Mouse (Mus musculus): Measurements from ENCODE around the gene Slco4a1. TPM values are rescaled to one million over a fixed set of nuclear protein-coding genes. Genes with fewer than 3 reads are reported as not detected.

Slco4a1 gene
- polyA plus RNA-seq, 1 experiment from 2014 or later = 0.59 TPM

GRCm38 (mm10) chr2:180457680-180458079 is 1.6 kb downstream of the Slco4a1 start:
- Histone ChIP-seq H3K4me3 (no peak overlapping the region), H3K9me3 (no peaks in the 10 kb centered on the region), H3K27ac (no peak overlapping the region), H3K27me3 (ENCODE audit: insufficient read depth, poor library complexity, severe bottlenecking) (peaks cover 57% of the 10 kb centered on the region), H3K36me3 (no peaks in the 10 kb centered on the region), H3K4me1 (peaks cover 31% of the 10 kb centered on the region)
- DNase-seq (ENCODE audit: low spot score) = no peak
- WGBS = 53% methylated on average over 2 of the region's 2 CpGs

GRCm38 (mm10) chr2:180459437-180459836 is 3.4 kb downstream of the Slco4a1 start:
- Histone ChIP-seq H3K27ac (no peak overlapping the region), H3K36me3 (no peaks in the 10 kb centered on the region), H3K27me3 (ENCODE audit: insufficient read depth, poor library complexity, severe bottlenecking) (peaks cover 67% of the 10 kb centered on the region), H3K9me3 (no peaks in the 10 kb centered on the region), H3K4me1 (peaks cover 24% of the 10 kb centered on the region), H3K4me3 (no peak overlapping the region)
- DNase-seq (ENCODE audit: low spot score) = no peak
- WGBS = 75% methylated on average over 4 of the region's 4 CpGs

- Histone ChIP-seq H3K27me3 (ENCODE audit: insufficient read depth, poor library complexity, severe bottlenecking) (peaks cover 63% of the 10 kb centered on the region), H3K4me1 (peaks cover 15% of the 10 kb centered on the region), H3K27ac (no peak overlapping the region), H3K9me3 (no peaks in the 10 kb centered on the region), H3K36me3 (no peaks in the 10 kb centered on the region), H3K4me3 (no peak overlapping the region)
- no peak for DNase-seq (ENCODE audit: low spot score)
- 63% methylated on average over 8 of the region's 8 CpGs for WGBS
Measured at GRCm38 (mm10) chr2:180460801-180461200, 4.8 kb downstream of the Slco4a1 start.

GRCm38 (mm10) chr2:180462593-180462992 is 6.5 kb downstream of the Slco4a1 start:
- peaks cover 55% of the 10 kb centered on the region for H3K27me3 ChIP-seq (ENCODE audit: insufficient read depth, poor library complexity, severe bottlenecking)
- no peak overlapping the region for H3K4me3 ChIP-seq
- WGBS = 77% methylated on average over 8 of the region's 8 CpGs
- H3K36me3 ChIP-seq = no peaks in the 10 kb centered on the region
- DNase-seq (ENCODE audit: low spot score) = no peak
- no peak overlapping the region for H3K27ac ChIP-seq
- no peaks in the 10 kb centered on the region for H3K9me3 ChIP-seq
- peaks cover 3% of the 10 kb centered on the region; the same call in 1 of the 2 replicates for H3K4me1 ChIP-seq

- Histone ChIP-seq H3K27ac (no peak overlapping the region), H3K4me1 (peaks cover 14% of the 10 kb centered on the region), H3K4me3 (no peak overlapping the region), H3K27me3 (ENCODE audit: insufficient read depth, poor library complexity, severe bottlenecking) (peaks cover 39% of the 10 kb centered on the region), H3K36me3 (no peaks in the 10 kb centered on the region), H3K9me3 (no peaks in the 10 kb centered on the region)
- 66% methylated on average over 7 of the region's 7 CpGs for WGBS
- no peak for DNase-seq (ENCODE audit: low spot score)
Measured at GRCm38 (mm10) chr2:180466505-180466904, 10.5 kb downstream of the Slco4a1 start.

- Histone ChIP-seq H3K4me1 (peaks cover 23% of the 10 kb centered on the region), H3K9me3 (no peaks in the 10 kb centered on the region), H3K27ac (no peak overlapping the region), H3K27me3 (ENCODE audit: insufficient read depth, poor library complexity, severe bottlenecking) (peaks cover 36% of the 10 kb centered on the region), H3K36me3 (no peaks in the 10 kb centered on the region), H3K4me3 (no peak overlapping the region)
- DNase-seq (ENCODE audit: low spot score) = no peak
- WGBS = 86% methylated on average over 8 of the region's 8 CpGs
Measured at GRCm38 (mm10) chr2:180468871-180469270, 12.8 kb downstream of the Slco4a1 start.

GRCm38 (mm10) chr2:180469768-180470167 is 13.7 kb downstream of the Slco4a1 start:
- Histone ChIP-seq H3K4me1 (peaks cover 21% of the 10 kb centered on the region), H3K27ac (no peak overlapping the region), H3K36me3 (no peaks in the 10 kb centered on the region), H3K4me3 (no peak overlapping the region), H3K9me3 (no peaks in the 10 kb centered on the region), H3K27me3 (ENCODE audit: insufficient read depth, poor library complexity, severe bottlenecking) (peaks cover 33% of the 10 kb centered on the region)
- DNase-seq (ENCODE audit: low spot score) = no peak
- 47% methylated on average over 9 of the region's 9 CpGs for WGBS

- 5% methylated on average over 21 of the region's 21 CpGs for WGBS
Measured at GRCm38 (mm10) chr2:180472306-180473079, 16.4 kb downstream of the Slco4a1 start.

GRCm38 (mm10) chr2:180473080-180473440 is 17.0 kb downstream of the Slco4a1 start:
- no peak overlapping the region for H3K27ac ChIP-seq
- peaks cover 28% of the 10 kb centered on the region for H3K27me3 ChIP-seq (ENCODE audit: insufficient read depth, poor library complexity, severe bottlenecking)
- H3K4me3 ChIP-seq = no peak overlapping the region
- peaks cover 21% of the 10 kb centered on the region for H3K4me1 ChIP-seq
- H3K36me3 ChIP-seq = no peaks in the 10 kb centered on the region
- 35% methylated on average over 7 of the region's 7 CpGs for WGBS
- H3K9me3 ChIP-seq = no peaks in the 10 kb centered on the region
- no peak for DNase-seq (ENCODE audit: low spot score)

More at GRCm38 (mm10) chr2:180472306-180473079, 16.4 kb downstream of the Slco4a1 start:
- no peak for DNase-seq (ENCODE audit: low spot score)
- H3K36me3 ChIP-seq = no peaks in the 10 kb centered on the region
- H3K27ac ChIP-seq = 0 out of 2 replicates have a peak overlapping the region, but pooled peaks have one; percentile 6
- peaks cover 32% of the 10 kb centered on the region for H3K27me3 ChIP-seq (ENCODE audit: insufficient read depth, poor library complexity, severe bottlenecking)
- H3K4me1 ChIP-seq = peaks cover 21% of the 10 kb centered on the region
- no peaks in the 10 kb centered on the region for H3K9me3 ChIP-seq
- peak overlapping the region; percentile 34 for H3K4me3 ChIP-seq

- peaks cover 16% of the 10 kb centered on the region for H3K4me1 ChIP-seq
- peaks cover 36% of the 10 kb centered on the region for H3K27me3 ChIP-seq (ENCODE audit: insufficient read depth, poor library complexity, severe bottlenecking)
- H3K36me3 ChIP-seq = no peaks in the 10 kb centered on the region
- no peaks in the 10 kb centered on the region for H3K9me3 ChIP-seq
- no peak overlapping the region for H3K27ac ChIP-seq
- no peak for DNase-seq (ENCODE audit: low spot score)
- 95% methylated on average over 3 of the region's 3 CpGs for WGBS
- H3K4me3 ChIP-seq = no peak overlapping the region
Measured at GRCm38 (mm10) chr2:180474864-180475263, 18.8 kb downstream of the Slco4a1 start.

GRCm38 (mm10) chr2:180482274-180482673 is 26.2 kb downstream of the Slco4a1 start:
- DNase-seq (ENCODE audit: low spot score) = no peak
- WGBS = 34% methylated on average over 16 of the region's 16 CpGs
- peaks cover 78% of the 10 kb centered on the region for H3K27me3 ChIP-seq (ENCODE audit: insufficient read depth, poor library complexity, severe bottlenecking)
- H3K4me3 ChIP-seq = no peak overlapping the region
- no peak overlapping the region for H3K27ac ChIP-seq
- H3K4me1 ChIP-seq = peaks cover 3% of the 10 kb centered on the region; the same call in 1 of the 2 replicates
- H3K9me3 ChIP-seq = no peaks in the 10 kb centered on the region
- H3K36me3 ChIP-seq = no peaks in the 10 kb centered on the region

GRCm38 (mm10) chr2:180484882-180485281 is 28.8 kb downstream of the Slco4a1 start:
- peaks cover 3% of the 10 kb centered on the region; the same call in 1 of the 2 replicates for H3K4me1 ChIP-seq
- H3K36me3 ChIP-seq = no peaks in the 10 kb centered on the region
- no peak overlapping the region for H3K4me3 ChIP-seq
- H3K9me3 ChIP-seq = no peaks in the 10 kb centered on the region
- peaks cover 82% of the 10 kb centered on the region for H3K27me3 ChIP-seq (ENCODE audit: insufficient read depth, poor library complexity, severe bottlenecking)
- 71% methylated on average over 4 of the region's 4 CpGs for WGBS
- no peak for DNase-seq (ENCODE audit: low spot score)
- H3K27ac ChIP-seq = no peak overlapping the region

- no peaks in the 10 kb centered on the region for H3K9me3 ChIP-seq
- no peak for DNase-seq (ENCODE audit: low spot score)
- WGBS = 87% methylated on average over 3 of the region's 3 CpGs
- peaks cover 6% of the 10 kb centered on the region for H3K4me1 ChIP-seq
- H3K27me3 ChIP-seq (ENCODE audit: insufficient read depth, poor library complexity, severe bottlenecking) = peaks cover 80% of the 10 kb centered on the region
- H3K27ac ChIP-seq = no peak overlapping the region
- H3K4me3 ChIP-seq = no peak overlapping the region
- H3K36me3 ChIP-seq = no peaks in the 10 kb centered on the region
Measured at GRCm38 (mm10) chr2:180485306-180485705, 29.3 kb downstream of the Slco4a1 start.

Measured in heart, embryonic 10.5 days (tissue).